Mouse (Mus musculus): ENCODE results near the gene Adamts4.

DNA sequence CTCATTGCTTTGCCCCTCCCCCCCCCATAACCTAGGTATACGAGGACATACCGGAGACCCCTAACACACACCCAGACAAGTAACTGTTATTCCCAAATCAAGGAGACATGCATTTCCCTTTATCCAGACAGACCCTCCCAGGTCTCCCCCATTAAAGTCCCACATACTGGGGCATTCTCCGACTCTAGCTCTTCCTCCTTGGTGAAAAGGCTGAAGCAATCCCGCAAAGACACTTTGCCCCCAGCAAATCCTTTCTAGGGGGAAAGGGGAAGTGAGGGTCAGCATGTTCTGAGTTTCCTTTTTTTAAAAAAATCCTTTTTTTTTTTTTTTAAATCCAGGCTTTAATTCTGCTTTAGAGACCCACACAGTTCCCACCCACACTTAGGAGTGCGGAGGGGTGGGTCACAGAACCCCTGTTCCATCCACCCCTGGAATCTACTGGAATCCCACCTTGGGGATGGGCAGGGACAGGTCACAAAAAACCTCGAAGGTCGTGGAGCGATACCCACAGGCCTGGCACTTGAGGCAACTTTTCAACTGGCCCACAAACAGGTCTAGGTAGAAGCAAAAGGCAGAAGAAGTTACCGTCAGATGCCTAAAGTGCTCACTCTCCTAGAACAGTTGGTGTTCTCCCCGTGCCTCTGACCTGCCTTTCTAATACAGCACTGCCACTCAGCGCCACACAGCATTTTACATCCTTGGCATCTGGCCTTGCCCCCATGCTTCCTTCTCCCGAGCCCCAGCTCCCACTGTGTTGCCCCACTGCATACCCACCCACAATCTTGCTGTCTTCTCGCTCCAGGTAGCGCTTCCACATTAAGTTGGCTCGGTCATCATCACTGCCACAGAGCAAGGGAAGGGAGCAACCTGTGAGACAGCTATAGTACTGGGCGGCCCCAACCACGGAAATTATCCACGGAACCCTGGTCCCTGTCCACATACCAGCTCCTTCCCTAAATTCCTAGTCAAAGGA is 33.3 kb downstream of the Adamts4 start:
- TF ChIP-seq POLR2A (IDR thresholded peaks at IDR 0.05; ENCODE audit: extremely low read depth, insufficient read depth, low read length) (no peak), CTCF (IDR thresholded peaks at IDR 0.05; ENCODE audit: extremely low read depth, insufficient read depth, low read length) (no peak)
